Mouse (Mus musculus) MN1 (cell line): ENCODE data around the gene Hpcal1.

ENCODE experiments used
- DNase-seq: peaks from one replicate; pipeline ENCODE4 v3.0.0-alpha.2; 2016; ENCODE audit warnings: low spot score

Gene Hpcal1

GRCm38 (mm10) chr12:17712571-17712970, 21.9 kb downstream of the Hpcal1 start:
- DNase-seq: no peak

GRCm38 (mm10) chr12:17715720-17716478, 25.2 kb downstream of the Hpcal1 start:
- DNase-seq: no peak

- no peak for DNase-seq
Observed at GRCm38 (mm10) chr12:17717257-17717656, 26.6 kb downstream of the Hpcal1 start.

- DNase-seq: no peak
Observed at GRCm38 (mm10) chr12:17718146-17718545, 27.5 kb downstream of the Hpcal1 start.

GRCm38 (mm10) chr12:17721058-17721457, 30.4 kb downstream of the Hpcal1 start:
- no peak for DNase-seq

GRCm38 (mm10) chr12:17722452-17723181, 32.0 kb downstream of the Hpcal1 start:
- no peak for DNase-seq

GRCm38 (mm10) chr12:17723182-17723570, 32.5 kb downstream of the Hpcal1 start:
- no peak for DNase-seq

- DNase-seq: no peak
Observed at GRCm38 (mm10) chr12:17723999-17724398, 33.3 kb downstream of the Hpcal1 start.

GRCm38 (mm10) chr12:17724412-17725090, 33.9 kb downstream of the Hpcal1 start:
- no peak for DNase-seq

- DNase-seq: no peak
Observed at GRCm38 (mm10) chr12:17725592-17725991, 34.9 kb downstream of the Hpcal1 start.

- no peak for DNase-seq
Observed at GRCm38 (mm10) chr12:17726576-17727320, 36.1 kb downstream of the Hpcal1 start.

GRCm38 (mm10) chr12:17727676-17728339, 37.2 kb downstream of the Hpcal1 start:
- DNase-seq: no peak

GRCm38 (mm10) chr12:17729211-17729900, 38.7 kb downstream of the Hpcal1 start:
- no peak for DNase-seq

- DNase-seq: no peak
Observed at GRCm38 (mm10) chr12:17732006-17732405, 41.4 kb downstream of the Hpcal1 start.

GRCm38 (mm10) chr12:17732546-17732945, 41.9 kb downstream of the Hpcal1 start:
- DNase-seq: no peak

GRCm38 (mm10) chr12:17733114-17733904, 42.7 kb downstream of the Hpcal1 start:
- DNase-seq: no peak

- no peak for DNase-seq
Observed at GRCm38 (mm10) chr12:17736396-17736795, 45.7 kb downstream of the Hpcal1 start.

GRCm38 (mm10) chr12:17736859-17737577, 46.4 kb downstream of the Hpcal1 start:
- no peak for DNase-seq

- DNase-seq: no peak
Observed at GRCm38 (mm10) chr12:17737808-17738207, 47.2 kb downstream of the Hpcal1 start.
